8 mouse cellular contexts compared by ENCODE assay signal in the genomic region with DNA sequence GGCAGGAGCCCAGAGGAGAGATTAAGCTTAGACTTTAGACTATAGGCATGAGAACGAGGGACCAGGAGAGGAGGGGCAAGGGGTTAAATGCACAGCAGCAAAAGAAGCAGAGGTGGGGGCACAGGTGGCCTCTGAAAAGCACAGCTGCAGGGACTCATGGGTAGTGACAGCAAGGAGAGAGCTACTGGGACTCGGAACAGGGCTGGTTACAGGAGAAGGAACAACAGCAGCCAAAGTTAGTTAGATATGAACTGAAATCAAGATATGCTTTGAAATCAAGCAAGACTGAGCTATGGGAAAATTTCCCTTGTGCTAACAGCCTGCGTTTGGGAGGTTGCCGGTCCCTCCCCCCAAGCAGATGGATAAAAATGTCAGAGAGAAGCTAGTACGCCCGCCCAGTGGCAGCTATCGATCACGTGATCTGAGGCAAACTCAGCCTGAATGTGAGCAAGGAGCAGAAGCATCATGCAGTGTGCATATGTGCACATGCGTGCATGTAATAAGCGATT. TPM values are rescaled to one million over a fixed set of nuclear protein-coding genes. Genes with fewer than 3 reads are reported as not detected.
DNase-seq lines count a peak whose midpoint lies in the region; ATAC-seq and TF ChIP-seq lines count a peak whose summit lies in the region.

No protein-coding gene starts in this region.

- TF ChIP-seq POLR2A in small intestine, adult 2 months (IDR thresholded peaks at IDR 0.05; ENCODE audit: low read depth, low read length) = no peak

- peaks cover 41% of the 10 kb centered on the region for H3K4me1 ChIP-seq in heart, postnatal 0 days (ENCODE audit: control insufficient read depth, insufficient read depth)
- H3K4me1 ChIP-seq in liver, embryonic 11.5 days (replicated peaks; ENCODE audit: control insufficient read depth, insufficient read depth, low read length) = peaks cover 45% of the 10 kb centered on the region
- peaks cover 12% of the 10 kb centered on the region; the same call in 1 of the 2 replicates for H3K4me1 ChIP-seq in small intestine, adult 2 months (ENCODE audit: control insufficient read depth, insufficient read depth, insufficient read length, low read length)

- H3K27me3 ChIP-seq in heart, postnatal 0 days (ENCODE audit: control insufficient read depth, insufficient read depth, low read length) = no peaks in the 10 kb centered on the region
- no peaks in the 10 kb centered on the region for H3K27me3 ChIP-seq in liver, embryonic 11.5 days (replicated peaks; ENCODE audit: control insufficient read depth, insufficient read depth, low read length)
- no peaks in the 10 kb centered on the region for H3K27me3 ChIP-seq in small intestine, adult 2 months (ENCODE audit: control insufficient read depth, insufficient read depth, low read length)

- H3K9ac ChIP-seq in heart, postnatal 0 days (replicated peaks; ENCODE audit: low read depth, low read length) = no peak overlapping the region
- H3K9ac ChIP-seq in liver, embryonic 11.5 days (ENCODE audit: low read depth, low read length) = peak overlapping the region; percentile 28; the same call in 1 of the 2 replicates

- peak; percentile 93 for DNase-seq in heart, adult 11 months
- DNase-seq in heart, adult 9 months (ENCODE audit: low spot score in 2 of 2) = no peak
- DNase-seq in R1 (ENCODE audit: low read depth, low spot score) = peak; percentile 55
- DNase-seq in heart, postnatal 0 days (ENCODE audit: low spot score) = no peak
- no peak for DNase-seq in liver, embryonic 11.5 days (ENCODE audit: low spot score)
- DNase-seq in ovary, postnatal 14 days (ENCODE audit: low spot score) = no peak

- 29% methylated on average over 10 of the region's 10 CpGs for WGBS in heart, postnatal 0 days
- WGBS in liver, embryonic 11.5 days = 44% methylated on average over 10 of the region's 10 CpGs
- 12% methylated on average over 10 of the region's 10 CpGs for WGBS in small intestine, adult 2 months

- peak overlapping the region; percentile 31; the same call in 1 of the 2 replicates for H3K4me2 ChIP-seq in heart, postnatal 0 days (ENCODE audit: low read depth, low read length)
- peak overlapping the region; percentile 47 for H3K4me2 ChIP-seq in liver, embryonic 11.5 days

- no peaks in the 10 kb centered on the region for H3K36me3 ChIP-seq in heart, postnatal 0 days (replicated peaks; ENCODE audit: control insufficient read depth, insufficient read depth, low read length)
- H3K36me3 ChIP-seq in liver, embryonic 11.5 days (ENCODE audit: control insufficient read depth, insufficient read depth, low read length) = no peaks in the 10 kb centered on the region
- no peaks in the 10 kb centered on the region for H3K36me3 ChIP-seq in small intestine, adult 2 months (ENCODE audit: control insufficient read depth, insufficient read depth, low read length)

- no peak for ATAC-seq in heart, postnatal 0 days (ENCODE audit: insufficient read depth, low read depth)
- ATAC-seq in liver, embryonic 11.5 days (replicated peaks; ENCODE audit: low FRiP score) = 0 out of 2 replicates have a peak, but pooled peaks have one; percentile 29
- ATAC-seq in erythroid progenitor cell, adult 5-6 weeks (replicated peaks; ENCODE audit: low FRiP score, poor library complexity, severe bottlenecking) = no peak

- H3K27ac ChIP-seq in heart, postnatal 0 days (ENCODE audit: low read depth) = peak overlapping the region; percentile 61
- no peak overlapping the region for H3K27ac ChIP-seq in liver, embryonic 11.5 days (ENCODE audit: low read depth, low read length)
- peak overlapping the region; percentile 40 for H3K27ac ChIP-seq in small intestine, adult 2 months (ENCODE audit: insufficient read depth, low read depth, low read length)

- TF ChIP-seq CTCF in heart, postnatal 0 days (IDR thresholded peaks at IDR 0.05; ENCODE audit: low read depth) = no peak
- no peak for TF ChIP-seq CTCF in small intestine, adult 2 months (IDR thresholded peaks at IDR 0.05; ENCODE audit: extremely low read depth, insufficient read length, insufficient replicate concordance, low read depth, low read length)

- H3K4me3 ChIP-seq in heart, postnatal 0 days (ENCODE audit: low read depth, low read length) = no peak overlapping the region
- no peak overlapping the region for H3K4me3 ChIP-seq in liver, embryonic 11.5 days (ENCODE audit: low read depth, low read length)
- no peak overlapping the region for H3K4me3 ChIP-seq in small intestine, adult 2 months (ENCODE audit: low read depth, low read length)

- no peaks in the 10 kb centered on the region for H3K9me3 ChIP-seq in heart, postnatal 0 days (replicated peaks; ENCODE audit: control insufficient read depth, low read length)
- no peaks in the 10 kb centered on the region for H3K9me3 ChIP-seq in liver, embryonic 11.5 days (ENCODE audit: control insufficient read depth, low read length)

- no peak for TF ChIP-seq EP300 in heart, postnatal 0 days (IDR thresholded peaks at IDR 0.05; ENCODE audit: low read depth)

RNA-seq across cellular contexts. Expression of a gene that starts 5.2 kb away (rescaled TPM):
- 77.7 and 87.6 TPM in 2 replicates for total RNA-seq in heart, postnatal 0 days (2014; rRNA removed; ENCODE audit: low replicate concordance)
- polyA plus RNA-seq in heart, postnatal 0 days (2015; fragmentation: Nextera tagmentation; extraction: Ambion mirVana) = 149 and 175 TPM in 2 replicates
- 26.2 and 28.7 TPM in 2 replicates for polyA plus RNA-seq in liver, embryonic 11.5 days (2014; fragmentation: Nextera tagmentation; extraction: Ambion mirVana)
- 48.9 and 162 TPM in 2 replicates for polyA plus RNA-seq in small intestine, adult 2 months (2012; rRNA removed)
- total RNA-seq in erythroid progenitor cell, adult 5-6 weeks (2015; ENCODE audit: low replicate concordance) = 5.4 and 6.1 TPM in 2 replicates
- 2.3 and 5.8 TPM in 2 replicates for total RNA-seq in erythroid progenitor cell, adult 5-6 weeks (2017; ENCODE audit: low replicate concordance)

RNA-seq across cellular contexts. Expression of a gene that starts 56.0 kb away (rescaled TPM):
- total RNA-seq in heart, postnatal 0 days (2014; rRNA removed; ENCODE audit: low replicate concordance) = 54.6 and 62.6 TPM in 2 replicates
- polyA plus RNA-seq in heart, postnatal 0 days (2015; fragmentation: Nextera tagmentation; extraction: Ambion mirVana) = 51.1 and 55.7 TPM in 2 replicates
- polyA plus RNA-seq in liver, embryonic 11.5 days (2014; fragmentation: Nextera tagmentation; extraction: Ambion mirVana) = 13.3 and 14.0 TPM in 2 replicates
- polyA plus RNA-seq in small intestine, adult 2 months (2012; rRNA removed) = 18.4 and 20.0 TPM in 2 replicates
- total RNA-seq in erythroid progenitor cell, adult 5-6 weeks (2015; ENCODE audit: low replicate concordance) = 19.8 and 22.2 TPM in 2 replicates
- total RNA-seq in erythroid progenitor cell, adult 5-6 weeks (2017; ENCODE audit: low replicate concordance) = 9.2 and 10.7 TPM in 2 replicates

RNA-seq across cellular contexts. Expression of a gene that starts 56.6 kb away (rescaled TPM):
- 32.6 and 42.6 TPM in 2 replicates for total RNA-seq in heart, postnatal 0 days (2014; rRNA removed; ENCODE audit: low replicate concordance)
- polyA plus RNA-seq in heart, postnatal 0 days (2015; fragmentation: Nextera tagmentation; extraction: Ambion mirVana) = 23.7 and 24.0 TPM in 2 replicates
- polyA plus RNA-seq in liver, embryonic 11.5 days (2014; fragmentation: Nextera tagmentation; extraction: Ambion mirVana) = 32.6 and 35.5 TPM in 2 replicates
- 6.5 and 12.4 TPM in 2 replicates for polyA plus RNA-seq in small intestine, adult 2 months (2012; rRNA removed)
- total RNA-seq in erythroid progenitor cell, adult 5-6 weeks (2015; ENCODE audit: low replicate concordance) = 31.9 and 32.1 TPM in 2 replicates
- 38.1 and 46.3 TPM in 2 replicates for total RNA-seq in erythroid progenitor cell, adult 5-6 weeks (2017; ENCODE audit: low replicate concordance)

Comparison
In these comparisons a context has a peak if more than half of its experiments do, and no peak if none do; other contexts are left out.
1. DNase-seq: peak in heart, adult 11 months (single experiment) and R1 (single experiment); none in heart, adult 9 months (0 of 2), heart, postnatal 0 days (single experiment), liver, embryonic 11.5 days (single experiment) and ovary, postnatal 14 days (single experiment).